Mouse (Mus musculus) erythroblast, adult 5-6 weeks (primary cell): ENCODE results near the gene Lsm7. TPM values are rescaled to one million over a fixed set of nuclear protein-coding genes. Genes with fewer than 3 reads are reported as not detected.
"Not testable (repeated sequence)": the region's sequence is repeated elsewhere in the genome, so short reads cannot be mapped to it uniquely, and the experiment has no call there.

Experiments used
- ATAC-seq: replicated peaks from 2 replicates; pipeline ENCODE4 v1.8.0; 2016; ENCODE audit warnings: moderate number of reproducible peaks, mild to moderate bottlenecking, moderate TSS enrichment, inconsistent platforms; ENCODE audit not compliant: poor library complexity, low FRiP score, severe bottlenecking
- total RNA-seq, 2 experiments: library from RNA; stranded (forward) in 1 of 2; stranded (reverse) in 1 of 2; fragments of 150-400 nt in 1 of 2; fragments of 200-764, 138-1000 nt in 1 of 2; gene quantifications; 2 replicates each; pipeline versions ENCODE4 v1.2.3 to v1.2.4; 2015 to 2017; ENCODE audit warnings: low replicate concordance in 2 of 2

Lsm7 gene
- total RNA-seq, 2 experiments from 2014 or later = 33.2 to 59.8 TPM

- ATAC-seq = no peak
These were observed 35.6 kb downstream of the Lsm7 start for GRCm38 (mm10) chr10:80819406-80819805.

DNA sequence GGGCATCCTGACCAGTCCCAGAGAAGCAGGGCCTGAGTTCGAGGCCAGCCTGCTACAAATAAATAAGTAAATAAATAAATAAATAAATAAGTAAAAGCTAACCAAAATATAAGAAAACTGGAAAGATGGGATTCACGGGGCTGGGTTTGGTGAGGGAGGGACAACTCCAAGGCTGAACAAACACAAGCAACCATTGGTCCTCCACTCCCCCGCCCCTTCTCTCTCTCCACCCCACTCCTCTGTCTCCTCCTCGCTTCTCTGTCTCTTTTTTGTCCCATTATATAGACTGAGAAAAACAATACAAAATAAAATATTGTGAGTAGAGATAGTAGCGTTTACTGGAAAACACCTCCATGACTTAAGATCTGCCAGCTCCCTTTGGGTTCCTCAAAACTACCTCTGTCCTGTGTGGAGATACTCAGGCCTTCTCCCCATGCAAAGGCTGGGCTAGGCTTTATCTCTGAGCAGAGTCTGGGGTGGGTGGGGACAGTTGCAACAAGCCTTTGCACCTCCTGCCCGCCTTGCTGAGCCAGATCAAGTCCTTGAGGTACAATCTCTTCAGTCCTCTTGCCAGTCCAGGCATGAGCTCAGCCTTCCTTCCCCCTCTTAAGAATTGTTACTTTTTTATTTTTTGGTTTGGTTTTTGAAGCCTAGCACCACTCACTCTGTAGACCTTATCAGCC, 36.3 kb downstream of the Lsm7 start:
- peak; percentile 96 for ATAC-seq

GRCm38 (mm10) chr10:80817955-80818354, 37.1 kb downstream of the Lsm7 start:
- not testable (repeated sequence) for ATAC-seq

DNA sequence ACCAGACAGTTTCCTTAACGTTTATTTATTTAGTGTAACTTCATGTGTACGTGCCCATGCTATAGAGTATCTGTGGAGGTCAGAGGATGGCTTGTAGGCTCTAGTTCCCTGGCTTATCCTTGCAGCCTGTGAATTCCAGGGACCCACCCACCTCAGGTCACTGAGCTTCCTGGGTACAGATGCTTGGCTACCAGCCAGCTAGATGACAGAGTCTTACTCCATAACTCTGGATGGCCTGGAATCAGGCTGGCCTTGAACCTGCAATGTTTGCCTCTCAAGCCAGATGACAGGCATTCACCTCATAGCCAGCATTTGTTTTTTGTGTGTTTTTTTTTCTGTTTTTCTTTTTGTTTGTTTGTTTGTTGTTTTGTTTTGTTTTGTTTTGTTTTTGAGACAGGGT, 37.8 kb downstream of the Lsm7 start:
- no peak for ATAC-seq

- ATAC-seq = not testable (repeated sequence)
These were observed 38.7 kb downstream of the Lsm7 start for GRCm38 (mm10) chr10:80816303-80816702.

GRCm38 (mm10) chr10:80814800-80815199, 40.2 kb downstream of the Lsm7 start:
- no peak for ATAC-seq

DNA sequence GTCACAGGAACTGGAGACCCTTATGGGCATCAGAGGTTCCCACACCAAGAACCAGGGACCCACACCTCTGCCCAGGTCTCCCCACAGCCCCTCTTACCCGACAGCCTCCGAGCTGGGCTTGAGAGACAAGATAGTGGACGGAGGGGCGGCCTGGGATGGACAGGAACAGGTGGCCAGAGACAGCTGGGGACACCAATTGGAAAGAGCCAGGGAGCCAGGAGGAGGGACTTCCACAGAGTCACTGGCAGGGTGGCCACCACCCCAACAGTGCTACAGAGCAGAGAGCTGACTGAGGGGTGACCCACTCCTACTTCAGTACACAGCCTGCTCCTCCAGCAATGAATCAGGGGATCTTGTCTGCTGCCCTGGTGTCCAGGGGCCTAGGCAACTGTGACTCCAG, 41.6 kb downstream of the Lsm7 start, which contains the start of gene Jsrp1:
Gene Jsrp1 (minus strand): TSS at position 133 of the 400 bp plus-strand sequence.
- ATAC-seq = 0 out of 2 replicates have a peak, but pooled peaks have one; percentile 9

GRCm38 (mm10) chr10:80812391-80813041, 42.5 kb downstream of the Lsm7 start:
- ATAC-seq = no peak

- ATAC-seq = no peak
These were observed 44.9 kb downstream of the Lsm7 start for GRCm38 (mm10) chr10:80810084-80810483.

GRCm38 (mm10) chr10:80808985-80809632, 45.9 kb downstream of the Lsm7 start:
- ATAC-seq = no peak

- ATAC-seq = no peak
These were observed 46.7 kb downstream of the Lsm7 start for GRCm38 (mm10) chr10:80808099-80808984.

- no peak for ATAC-seq
These were observed 47.9 kb downstream of the Lsm7 start for GRCm38 (mm10) chr10:80807057-80807627.

DNA sequence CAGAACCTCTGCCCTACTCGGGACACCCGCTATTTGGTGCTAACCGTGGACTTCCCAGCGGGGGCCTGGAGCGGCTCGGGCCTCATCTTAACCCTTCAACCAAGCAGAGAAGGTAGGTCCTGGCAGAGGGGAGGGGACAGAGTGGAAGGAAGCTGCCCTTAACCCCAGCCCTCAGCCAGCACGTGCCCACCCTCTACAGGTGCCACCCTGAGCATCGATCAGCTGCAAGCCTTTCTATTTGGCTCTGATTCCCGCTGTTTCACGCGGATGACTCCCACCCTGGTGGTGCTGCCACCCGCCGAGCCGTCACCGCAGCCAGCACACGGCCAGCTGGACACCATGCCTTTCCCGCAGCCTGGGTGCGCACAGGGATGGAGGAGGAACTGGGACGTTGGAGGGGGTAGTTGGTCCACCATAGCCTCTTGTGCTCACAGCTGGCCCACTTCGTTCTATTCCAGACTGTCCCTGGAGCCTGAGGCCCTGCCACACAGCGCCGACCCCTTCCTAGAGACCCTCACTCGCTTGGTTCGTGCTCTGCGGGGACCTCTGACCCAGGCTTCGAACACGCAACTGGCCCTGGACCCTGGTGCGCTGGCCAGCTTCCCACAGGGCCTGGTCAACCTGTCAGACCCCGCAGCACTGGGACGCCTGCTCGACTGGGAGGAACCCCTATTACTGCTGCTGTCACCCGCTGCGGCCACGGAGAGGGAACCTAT, 48.5 kb downstream of the Lsm7 start:
- ATAC-seq = no peak

DNA sequence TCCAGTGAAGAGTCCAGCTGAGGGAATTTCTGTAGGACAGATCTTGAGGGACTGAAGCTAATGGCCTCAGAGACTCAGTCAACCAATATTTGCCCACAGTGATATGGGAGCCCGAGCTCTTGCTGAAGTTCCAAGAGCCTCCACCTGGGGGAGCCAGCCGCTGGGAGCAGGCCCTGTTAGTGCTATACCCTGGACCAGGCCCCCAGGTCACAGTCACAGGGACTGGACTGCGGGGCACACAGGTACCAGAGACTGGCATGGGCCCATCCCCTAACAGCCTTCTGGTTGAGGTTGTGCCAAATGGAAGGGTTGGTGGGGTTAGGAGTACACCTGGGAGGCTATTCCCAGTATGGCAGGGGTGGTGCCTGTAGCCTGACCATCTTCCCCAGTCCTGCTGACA, 49.1 kb downstream of the Lsm7 start:
- peak; percentile 68 for ATAC-seq

GRCm38 (mm10) chr10:80805322-80805721, 49.7 kb downstream of the Lsm7 start:
- no peak for ATAC-seq

DNA sequence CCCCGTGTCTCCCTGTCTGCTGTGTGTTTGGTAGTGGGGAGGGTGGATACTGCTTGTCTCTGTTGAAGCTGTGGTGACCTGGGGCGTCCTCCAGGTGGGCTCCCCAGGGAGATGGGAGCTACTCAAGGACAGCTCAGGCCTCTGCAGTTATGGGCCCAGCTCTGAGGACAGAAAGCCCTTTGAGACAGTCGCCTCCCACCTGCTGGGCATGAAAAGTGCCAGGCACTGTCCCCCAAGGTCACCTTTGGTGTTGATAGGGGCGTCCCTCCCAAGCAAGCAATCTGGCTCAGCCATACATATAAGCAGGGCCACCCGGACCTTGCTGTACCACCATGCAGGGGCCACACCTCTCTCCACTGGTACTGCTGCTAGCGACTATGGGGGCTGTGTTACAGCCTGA, 50.1 kb downstream of the Lsm7 start, which contains the start of gene Amh:
Gene Amh (plus strand): TSS at position 328 of the 400 bp plus-strand sequence.
- ATAC-seq = no peak

GRCm38 (mm10) chr10:80804340-80804739, 50.7 kb downstream of the Lsm7 start:
- no peak for ATAC-seq

- ATAC-seq = no peak
These were observed 52.0 kb downstream of the Lsm7 start for GRCm38 (mm10) chr10:80802996-80803395.
